Mouse (Mus musculus) ES-E14 (cell line): ENCODE measurements at regions not wholly inside any gene's neighbourhood (a gene's known extent, or its start where the extent isn't known, plus 50 kb on each side); places are given as distances from the start of the nearest gene placed in this dataset.

ENCODE experiments used
- DNase-seq: peaks from one replicate; pipeline ENCODE4 v3.0.0-alpha.2; 2013; ENCODE audit warnings: low read depth, low spot score
- H3K27ac ChIP-seq: 2 replicates; pipeline ENCODE4 v1.5.1; 2012; ENCODE audit warnings: low read depth, mild to moderate bottlenecking, low read length, moderate library complexity, mixed read lengths; ENCODE audit not compliant: poor library complexity, insufficient read depth, severe bottlenecking
- H3K36me3 ChIP-seq: 2 replicates; pipeline ENCODE4 v1.6.1; 2012; ENCODE audit warnings: mild to moderate bottlenecking, low read length, moderate library complexity, mixed read lengths; ENCODE audit not compliant: control insufficient read depth, poor library complexity, insufficient read depth, severe bottlenecking
- H3K4me1 ChIP-seq, 2 experiments: fragments of 150-350 bp in 1 of 2; sonication (generic) in 1 of 2; 2 replicates each; pipeline ENCODE4 v1.6.1; 2012; ENCODE audit warnings: low read length in 2 of 2, mild to moderate bottlenecking in 1 of 2, mixed read lengths in 1 of 2; ENCODE audit not compliant: control insufficient read depth in 2 of 2, insufficient read depth in 2 of 2, poor library complexity in 1 of 2
- H3K4me3 ChIP-seq, 2 experiments: fragments of 150-350 bp in 1 of 2; sonication (generic) in 1 of 2; 2 replicates each; pipeline ENCODE4 v1.5.1; 2012; ENCODE audit warnings: low read length in 2 of 2, low read depth in 1 of 2, mild to moderate bottlenecking in 1 of 2, mixed read lengths in 1 of 2; ENCODE audit not compliant: insufficient read depth in 1 of 2, poor library complexity in 1 of 2, severe bottlenecking in 1 of 2
- H3K9ac ChIP-seq: 2 replicates; pipeline ENCODE4 v1.6.1; 2012; ENCODE audit warnings: low read depth, mild to moderate bottlenecking, low read length, mixed read lengths; ENCODE audit not compliant: poor library complexity, insufficient read depth, severe bottlenecking
- H3K9me3 ChIP-seq: fragments of 150-350 bp; sonication (generic); 2 replicates; pipeline ENCODE4 v1.6.1; 2012; ENCODE audit warnings: low read depth, mild to moderate bottlenecking, low read length; ENCODE audit not compliant: control insufficient read depth, insufficient read depth
- CHD2 ChIP-seq: IDR thresholded peaks from 2 replicates; pipeline ENCODE4 v1.6.1; 2014; ENCODE audit warnings: mild to moderate bottlenecking, low read depth, low read length, inconsistent platforms
- HCFC1 ChIP-seq: IDR thresholded peaks from 2 replicates; pipeline ENCODE4 v1.6.1; 2012; ENCODE audit warnings: low read length, inconsistent platforms, borderline replicate concordance; ENCODE audit not compliant: insufficient read depth
- MAFK ChIP-seq: IDR thresholded peaks from 2 replicates; pipeline ENCODE4 v1.6.1; 2014; ENCODE audit warnings: mild to moderate bottlenecking, low read depth, low read length, inconsistent platforms; ENCODE audit not compliant: insufficient read depth
- ZC3H11A ChIP-seq: IDR thresholded peaks from 2 replicates; pipeline ENCODE4 v1.6.1; 2012; ENCODE audit warnings: low read depth, mild to moderate bottlenecking, inconsistent platforms, low read length, borderline replicate concordance
- ZNF384 ChIP-seq: IDR thresholded peaks from 2 replicates; pipeline ENCODE4 v1.6.1; 2012; ENCODE audit warnings: low read depth, low read length, inconsistent platforms
- in situ Hi-C, 2 experiments: fragments of 600-800 bp; cut with MboI; formaldehyde crosslinking; loops; one replicate each; pipeline ENCODE4 v1.15.1; 2025; ENCODE audit warnings: low sequenced_read_pairs in 2 of 2, inconsistent platforms in 1 of 2; ENCODE audit not compliant: unreplicated experiment in 2 of 2

GRCm38 (mm10) chr6:95003716-95004115 is 113.3 kb upstream of the Kbtbd8 start:
- Histone ChIP-seq H3K4me3 (no peak overlapping the region), H3K27ac (no peak overlapping the region), H3K36me3 (no peaks in the 10 kb centered on the region), H3K9me3 (no peaks in the 10 kb centered on the region), H3K4me1 (no peaks in the 10 kb centered on the region), H3K9ac (no peak overlapping the region)
- DNase-seq = no peak
- TF ChIP-seq CHD2 (no peak), ZC3H11A (no peak), MAFK (no peak), HCFC1 (no peak), ZNF384 (no peak)
- in situ Hi-C loops = no loop called here

DNA sequence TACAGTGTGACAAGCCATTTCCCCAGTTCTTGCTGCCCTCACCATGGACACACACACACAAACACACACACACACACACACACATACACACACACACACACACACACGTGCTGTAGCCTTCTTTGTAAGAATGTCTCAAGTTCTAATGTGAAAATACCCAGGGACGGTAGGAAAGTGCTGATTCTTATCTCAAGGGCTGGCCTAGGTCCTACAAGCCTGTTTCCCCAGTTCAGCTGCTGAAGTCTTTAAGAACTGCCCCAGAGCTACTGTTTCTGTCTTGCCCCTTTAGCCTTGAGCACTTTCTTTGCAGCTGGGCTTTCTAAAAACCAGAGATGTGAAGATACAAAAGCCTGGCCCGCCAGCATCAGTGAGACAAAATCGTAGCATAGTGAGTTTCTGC is 117.5 kb upstream of the Kbtbd8 start:
- no peak for TF ChIP-seq CHD2
- TF ChIP-seq MAFK = no peak
- TF ChIP-seq ZC3H11A = no peak
- TF ChIP-seq ZNF384 = no peak
- TF ChIP-seq HCFC1 = no peak
- no peak for DNase-seq
- Histone ChIP-seq H3K27ac (no peak overlapping the region), H3K9me3 (no peaks in the 10 kb centered on the region), H3K4me3 (no peak overlapping the region), H3K36me3 (no peaks in the 10 kb centered on the region), H3K9ac (no peak overlapping the region), H3K4me1 (no peaks in the 10 kb centered on the region)
- in situ Hi-C loops = no loop called here

GRCm38 (mm10) chr6:94999002-94999401 is 118.0 kb upstream of the Kbtbd8 start:
- Histone ChIP-seq H3K36me3 (no peaks in the 10 kb centered on the region), H3K4me1 (no peaks in the 10 kb centered on the region), H3K9me3 (no peaks in the 10 kb centered on the region), H3K4me3 (no peak overlapping the region), H3K27ac (no peak overlapping the region), H3K9ac (no peak overlapping the region)
- no peak for DNase-seq
- TF ChIP-seq MAFK (no peak), ZNF384 (no peak), ZC3H11A (no peak), HCFC1 (no peak), CHD2 (no peak)
- in situ Hi-C loops = no loop called here

- H3K27ac ChIP-seq = no peak overlapping the region
Observed at GRCm38 (mm10) chr6:94998371-94998770, 118.7 kb upstream of the Kbtbd8 start.

DNA sequence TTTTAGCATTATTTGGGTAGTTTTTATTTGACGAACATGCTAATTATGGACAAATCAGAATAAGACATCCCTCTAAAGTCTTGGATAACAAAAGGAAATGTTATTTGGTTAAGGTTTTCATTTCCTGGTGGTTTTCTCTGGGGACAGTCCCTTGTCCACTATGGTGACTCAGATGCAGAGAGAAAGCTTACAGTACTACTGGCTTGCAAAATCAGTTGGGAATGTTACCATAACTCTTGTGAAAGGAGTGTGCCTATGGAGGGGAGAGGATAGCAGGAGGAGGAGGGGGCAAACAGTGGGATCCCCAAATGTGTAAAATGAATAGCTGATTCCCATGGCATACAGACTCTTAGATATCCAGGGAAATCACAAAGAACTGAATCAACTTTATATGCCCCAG is 122.7 kb upstream of the Kbtbd8 start:
- in situ Hi-C loops = no loop called here
- no peak for DNase-seq

More at GRCm38 (mm10) chr6:94998371-94998770, 118.7 kb upstream of the Kbtbd8 start:
- H3K4me3 ChIP-seq = no peak overlapping the region
- no peak for TF ChIP-seq ZC3H11A
- no peak for TF ChIP-seq HCFC1
- no peak for TF ChIP-seq ZNF384
- no peak for TF ChIP-seq MAFK
- no peak for TF ChIP-seq CHD2
- H3K9me3 ChIP-seq = no peaks in the 10 kb centered on the region
- in situ Hi-C loops = no loop called here
- no peak for DNase-seq
- no peak overlapping the region for H3K9ac ChIP-seq
- H3K36me3 ChIP-seq = no peaks in the 10 kb centered on the region
- H3K4me1 ChIP-seq = no peaks in the 10 kb centered on the region

More for the DNA sequence above, 122.7 kb upstream of the Kbtbd8 start:
- no peak overlapping the region for H3K4me3 ChIP-seq
- no peaks in the 10 kb centered on the region for H3K36me3 ChIP-seq
- H3K9me3 ChIP-seq = no peaks in the 10 kb centered on the region
- TF ChIP-seq ZC3H11A (no peak), HCFC1 (no peak), ZNF384 (no peak), CHD2 (no peak), MAFK (no peak)
- H3K9ac ChIP-seq = no peak overlapping the region
- no peaks in the 10 kb centered on the region for H3K4me1 ChIP-seq
- no peak overlapping the region for H3K27ac ChIP-seq
